Mouse (Mus musculus) lung, embryonic 14.5 days (tissue): ENCODE results near the gene Syngr3. TPM values are rescaled to one million over a fixed set of nuclear protein-coding genes. Genes with fewer than 3 reads are reported as not detected.
A peak's percentile ranks its signal among the peaks of the same experiment; 100 is the strongest.

ENCODE experiments used
- ATAC-seq: fragments of 200-750 bp; cut with Nextera tagmentation; 2 replicates; pipeline ENCODE4 v1.8.0; 2017; ENCODE audit warnings: mild to moderate bottlenecking, moderate TSS enrichment, moderate library complexity; ENCODE audit not compliant: insufficient read depth
- DNase-seq: peaks from one replicate; pipeline ENCODE4 v3.0.0-alpha.2; 2015
- H3K27ac ChIP-seq: fragments of 300-500 bp; sonication (generic); 2 replicates; pipeline ENCODE4 v1.5.1; 2014; ENCODE audit warnings: low read depth, mild to moderate bottlenecking, moderate library complexity
- H3K27me3 ChIP-seq: fragments of 300-500 bp; sonication (generic); 2 replicates; pipeline ENCODE4 v1.6.1; 2014; ENCODE audit warnings: low read length, control low read depth; ENCODE audit not compliant: insufficient read depth
- H3K36me3 ChIP-seq: fragments of 300-500 bp; sonication (generic); 2 replicates; pipeline ENCODE4 v1.6.1; 2014; ENCODE audit warnings: control low read depth; ENCODE audit not compliant: insufficient read depth
- H3K4me1 ChIP-seq: fragments of 300-500 bp; sonication (generic); 2 replicates; pipeline ENCODE4 v1.6.1; 2014; ENCODE audit warnings: antibody characterized with exemption, control low read depth; ENCODE audit not compliant: insufficient read depth
- H3K4me2 ChIP-seq: fragments of 300-500 bp; sonication (generic); 2 replicates; pipeline ENCODE4 v1.6.1; 2014; ENCODE audit warnings: mild to moderate bottlenecking
- H3K4me3 ChIP-seq: fragments of 300-500 bp; sonication (generic); 2 replicates; pipeline ENCODE4 v1.5.1; 2014; ENCODE audit warnings: low read depth, low read length
- H3K9ac ChIP-seq: fragments of 300-500 bp; sonication (generic); 2 replicates; pipeline ENCODE4 v1.6.1; 2014
- H3K9me3 ChIP-seq: fragments of 300-500 bp; sonication (generic); 2 replicates; pipeline ENCODE4 v1.6.1; 2016; ENCODE audit warnings: low read depth, low read length, control low read depth
- CTCF ChIP-seq: IDR thresholded peaks from 2 replicates; pipeline ENCODE4 v1.5.1; 2016; ENCODE audit warnings: antibody characterized with exemption, low read depth
- WGBS: fragments of 180-500 bp; shearing (Covaris S2); extraction: QIAGEN DNeasy Blood & Tissue Kit; methylation state at CpG from one replicate; pipeline ENCODE4 v1.1.7; 2014; 5-methylcytosine and 5-hydroxymethylcytosine counted together
- polyA plus RNA-seq: library from polyadenylated mRNA; unstranded; fragments of >200 nt; fragmentation: Nextera tagmentation; extraction: Ambion mirVana; gene quantifications from 2 replicates; pipeline ENCODE4 v1.2.1, GENCODE M21; 2014

Syngr3 gene
- polyA plus RNA-seq, 1 experiment from 2014 or later = 0.83 TPM

GRCm38 (mm10) chr17:24639571-24639988 lies 50.2 kb downstream of the Syngr3 start:
- WGBS = 57% methylated on average over 5 of the region's 5 CpGs
- Histone ChIP-seq H3K27ac (peak overlapping the region; percentile 89), H3K9ac (peak overlapping the region; percentile 9; the same call in 1 of the 2 replicates), H3K4me1 (peaks cover 16% of the 10 kb centered on the region), H3K36me3 (peaks cover 32% of the 10 kb centered on the region; the same call in 1 of the 2 replicates), H3K27me3 (no peaks in the 10 kb centered on the region), H3K4me3 (no peak overlapping the region), H3K9me3 (no peaks in the 10 kb centered on the region), H3K4me2 (no peak overlapping the region)
- TF ChIP-seq CTCF = no peak
- DNase-seq = peak; percentile 34
- ATAC-seq = peak; percentile 44; the same call in 1 of the 2 replicates

GRCm38 (mm10) chr17:24638840-24639239 lies 50.9 kb downstream of the Syngr3 start:
- Histone ChIP-seq H3K4me1 (peaks cover 9% of the 10 kb centered on the region; the same call in 1 of the 2 replicates), H3K27ac (peak overlapping the region; percentile 89; the same call in 1 of the 2 replicates), H3K36me3 (peaks cover 32% of the 10 kb centered on the region; the same call in 1 of the 2 replicates), H3K9me3 (no peaks in the 10 kb centered on the region), H3K4me2 (no peak overlapping the region), H3K4me3 (no peak overlapping the region), H3K9ac (peak overlapping the region; percentile 9; the same call in 1 of the 2 replicates), H3K27me3 (no peaks in the 10 kb centered on the region)
- peak; percentile 81 for ATAC-seq
- DNase-seq = peak; percentile 84
- TF ChIP-seq CTCF = no peak
- 57% methylated on average over 9 of the region's 9 CpGs for WGBS

- no peak overlapping the region for H3K4me2 ChIP-seq
- no peak for TF ChIP-seq CTCF
- no peaks in the 10 kb centered on the region for H3K9me3 ChIP-seq
- H3K9ac ChIP-seq = no peak overlapping the region
- ATAC-seq (no peak), DNase-seq (no peak)
- H3K4me1 ChIP-seq = peaks cover 12% of the 10 kb centered on the region
- H3K27me3 ChIP-seq = no peaks in the 10 kb centered on the region
- H3K36me3 ChIP-seq = peaks cover 32% of the 10 kb centered on the region; the same call in 1 of the 2 replicates
- 71% methylated on average over 4 of the region's 4 CpGs for WGBS
- H3K4me3 ChIP-seq = no peak overlapping the region
- 0 out of 2 replicates have a peak overlapping the region, but pooled peaks have one; percentile 89 for H3K27ac ChIP-seq
Observed at GRCm38 (mm10) chr17:24638214-24638613, 51.5 kb downstream of the Syngr3 start.

- Histone ChIP-seq H3K36me3 (peaks cover 25% of the 10 kb centered on the region; the same call in 1 of the 2 replicates), H3K9me3 (no peaks in the 10 kb centered on the region), H3K27ac (no peak overlapping the region), H3K9ac (no peak overlapping the region), H3K4me2 (no peak overlapping the region), H3K4me3 (no peak overlapping the region), H3K4me1 (peaks cover 14% of the 10 kb centered on the region), H3K27me3 (no peaks in the 10 kb centered on the region)
- ATAC-seq (no peak), DNase-seq (no peak)
- 70% methylated on average over 5 of the region's 5 CpGs for WGBS
- TF ChIP-seq CTCF = no peak
Observed at GRCm38 (mm10) chr17:24636781-24637481, 52.8 kb downstream of the Syngr3 start.

GRCm38 (mm10) chr17:24635694-24636093 lies 54.1 kb downstream of the Syngr3 start:
- Histone ChIP-seq H3K9ac (no peak overlapping the region), H3K4me3 (no peak overlapping the region), H3K9me3 (no peaks in the 10 kb centered on the region), H3K27ac (no peak overlapping the region), H3K27me3 (no peaks in the 10 kb centered on the region), H3K36me3 (peaks cover 23% of the 10 kb centered on the region; the same call in 1 of the 2 replicates), H3K4me1 (peaks cover 14% of the 10 kb centered on the region), H3K4me2 (no peak overlapping the region)
- no peak for DNase-seq
- ATAC-seq = no peak
- no peak for TF ChIP-seq CTCF
- 90% methylated on average over 5 of the region's 5 CpGs for WGBS

Other genes with a start within 250 kb of the Syngr3 start
- 1.8 and 2.6 TPM in 2 replicates for gene Dnase1l2, start 246.8 kb downstream of the Syngr3 start, polyA plus RNA-seq
- 22.3 and 25.2 TPM in 2 replicates for gene E4f1, start 219.6 kb downstream of the Syngr3 start, polyA plus RNA-seq
- 57.9 and 60.2 TPM in 2 replicates for gene Pgp, start 219.6 kb downstream of the Syngr3 start, polyA plus RNA-seq
- gene Bricd5, start 216.1 kb downstream of the Syngr3 start, polyA plus RNA-seq = 0.37 TPM in 1 of 2 replicates, not detected in the other
- 23.8 and 30.2 TPM in 2 replicates for gene Mlst8, start 210.9 kb downstream of the Syngr3 start, polyA plus RNA-seq
- gene Caskin1, start 201.4 kb downstream of the Syngr3 start, polyA plus RNA-seq = 0.93 and 1.1 TPM in 2 replicates
- 103 and 106 TPM in 2 replicates for gene Traf7, start 162.0 kb downstream of the Syngr3 start, polyA plus RNA-seq
- gene Rab26, start 155.7 kb downstream of the Syngr3 start, polyA plus RNA-seq = 2.8 and 3.1 TPM in 2 replicates
- 27.6 and 34.0 TPM in 2 replicates for gene Pkd1, start 140.1 kb downstream of the Syngr3 start, polyA plus RNA-seq
- gene Tsc2, start 57.3 kb downstream of the Syngr3 start, polyA plus RNA-seq = 62.2 and 66.5 TPM in 2 replicates
- 15.9 and 18.6 TPM in 2 replicates for gene Nthl1, start 57.3 kb downstream of the Syngr3 start, polyA plus RNA-seq
- gene Slc9a3r2, start 39.6 kb downstream of the Syngr3 start, polyA plus RNA-seq = 67.8 and 68.3 TPM in 2 replicates
- 0.78 and 1.0 TPM in 2 replicates for gene Npw, start 31.5 kb downstream of the Syngr3 start, polyA plus RNA-seq
- gene Zfp598, start 20.3 kb downstream of the Syngr3 start, polyA plus RNA-seq = 32.9 and 34.0 TPM in 2 replicates
- 53.9 and 54.4 TPM in 2 replicates for gene Gfer, start 6.2 kb upstream of the Syngr3 start, polyA plus RNA-seq
- 3.5 and 5.0 TPM in 2 replicates for gene Noxo1, start 6.3 kb upstream of the Syngr3 start, polyA plus RNA-seq
- 97.9 and 112 TPM in 2 replicates for gene Tbl3, start 17.7 kb upstream of the Syngr3 start, polyA plus RNA-seq
- 0.46 and 0.71 TPM in 2 replicates for gene Rnf151, start 28.1 kb upstream of the Syngr3 start, polyA plus RNA-seq
- gene Rps2, start 28.2 kb upstream of the Syngr3 start, polyA plus RNA-seq = 1,798 and 1,884 TPM in 2 replicates
- 211 and 221 TPM in 2 replicates for gene Ndufb10, start 34.5 kb upstream of the Syngr3 start, polyA plus RNA-seq
- not detected in 2 replicates for gene Rpl3l, start 37.9 kb upstream of the Syngr3 start, polyA plus RNA-seq
- gene Msrb1, start 46.7 kb upstream of the Syngr3 start, polyA plus RNA-seq = 35.2 and 37.8 TPM in 2 replicates
- 2.9 and 3.3 TPM in 2 replicates for gene Hs3st6, start 63.0 kb upstream of the Syngr3 start, polyA plus RNA-seq
- not detected in 2 replicates for gene Meiob, start 114.3 kb upstream of the Syngr3 start, polyA plus RNA-seq
- 23.2 and 24.8 TPM in 2 replicates for gene Hagh, start 150.2 kb upstream of the Syngr3 start, polyA plus RNA-seq
- 16.5 and 17.1 TPM in 2 replicates for gene Fahd1, start 160.4 kb upstream of the Syngr3 start, polyA plus RNA-seq
- 0.93 and 1.1 TPM in 2 replicates for gene Igfals, start 176.0 kb upstream of the Syngr3 start, polyA plus RNA-seq
- 53.0 and 56.5 TPM in 2 replicates for gene Nubp2, start 196.4 kb upstream of the Syngr3 start, polyA plus RNA-seq
- 34.8 and 37.2 TPM in 2 replicates for gene Spsb3, start 196.7 kb upstream of the Syngr3 start, polyA plus RNA-seq
- 21.2 and 23.3 TPM in 2 replicates for gene Eme2, start 205.1 kb upstream of the Syngr3 start, polyA plus RNA-seq
- gene Mrps34, start 205.2 kb upstream of the Syngr3 start, polyA plus RNA-seq = 92.1 and 93.7 TPM in 2 replicates
- 65.1 and 77.1 TPM in 2 replicates for gene Nme3, start 206.5 kb upstream of the Syngr3 start, polyA plus RNA-seq
- gene Mapk8ip3, start 247.0 kb upstream of the Syngr3 start, polyA plus RNA-seq = 32.1 and 34.2 TPM in 2 replicates